Mouse (Mus musculus) forebrain, embryonic 12.5 days (tissue): ENCODE results near the gene Palld. TPM values are rescaled to one million over a fixed set of nuclear protein-coding genes. Genes with fewer than 3 reads are reported as not detected.

Source experiments
- ATAC-seq: fragments of 200-750 bp; cut with Nextera tagmentation; 2 replicates; pipeline ENCODE4 v1.8.0; 2017; ENCODE audit warnings: moderate TSS enrichment; ENCODE audit not compliant: low FRiP score
- H3K27ac ChIP-seq: fragments of 300-500 bp; sonication (generic); 2 replicates; pipeline ENCODE4 v1.5.1; 2016; ENCODE audit warnings: mild to moderate bottlenecking
- H3K27me3 ChIP-seq: fragments of 300-500 bp; sonication (generic); 2 replicates; pipeline ENCODE4 v1.6.1; 2016; ENCODE audit warnings: mild to moderate bottlenecking
- H3K36me3 ChIP-seq: fragments of 300-500 bp; sonication (generic); replicated peaks from 2 replicates; pipeline ENCODE4 v1.6.1; 2016; ENCODE audit warnings: mild to moderate bottlenecking
- H3K4me1 ChIP-seq: fragments of 300-500 bp; sonication (generic); 2 replicates; pipeline ENCODE4 v1.6.1; 2016
- H3K4me2 ChIP-seq: fragments of 300-500 bp; sonication (generic); 2 replicates; pipeline ENCODE4 v1.6.1; 2016; ENCODE audit warnings: mild to moderate bottlenecking, moderate library complexity
- H3K4me3 ChIP-seq: fragments of 300-500 bp; sonication (generic); replicated peaks from 2 replicates; pipeline ENCODE4 v1.5.1; 2016; ENCODE audit warnings: mild to moderate bottlenecking
- H3K9ac ChIP-seq: fragments of 300-500 bp; sonication (generic); 2 replicates; pipeline ENCODE4 v1.6.1; 2016; ENCODE audit warnings: mild to moderate bottlenecking
- H3K9me3 ChIP-seq: fragments of 300-500 bp; sonication (generic); 2 replicates; pipeline ENCODE4 v1.6.1; 2016
- WGBS: fragments of 180-500 bp; shearing (Covaris S2); methylation state at CpG from one replicate; pipeline ENCODE4 v1.1.7; 2016; 5-methylcytosine and 5-hydroxymethylcytosine counted together
- polyA plus RNA-seq: library from polyadenylated mRNA; unstranded; fragments of >200 nt; fragmentation: Nextera tagmentation; extraction: Ambion mirVana; gene quantifications from 2 replicates; pipeline ENCODE4 v1.2.1, GENCODE M21; 2016

The Palld gene
- 53.6 and 56.0 TPM in 2 replicates for polyA plus RNA-seq

DNA sequence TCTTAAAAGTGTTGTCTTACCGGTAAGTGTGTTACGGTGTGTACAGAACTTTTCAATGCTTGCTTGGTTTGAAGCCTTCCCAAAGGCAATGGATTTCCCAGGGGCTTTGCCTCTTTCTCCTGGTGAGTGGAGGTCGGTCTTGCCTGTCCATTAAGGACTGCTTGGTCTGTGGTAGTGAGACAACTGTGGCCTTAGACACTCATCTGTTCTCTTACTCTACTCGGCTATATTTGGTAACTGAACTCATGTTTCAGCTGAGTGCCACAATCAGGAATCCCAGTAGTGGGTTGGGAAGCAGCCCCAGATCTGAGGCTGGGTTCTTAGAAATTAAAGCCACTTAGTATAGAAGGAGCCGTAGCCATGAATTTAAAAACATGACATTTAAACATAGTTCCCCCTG lies at the start of gene Palld:
Palld (minus strand) TSS at position 170 of the 400 bp plus-strand sequence.
- no peaks in the 10 kb centered on the region for H3K9me3 ChIP-seq
- H3K9ac ChIP-seq, result no peak within 1 kb of the TSS
- no peaks in the 10 kb centered on the region for H3K27me3 ChIP-seq
- WGBS, result 89% methylated on average over 5 of the region's 5 CpGs
- H3K4me3 ChIP-seq, result no peak within 1 kb of the TSS
- H3K27ac ChIP-seq, result no peak within 1 kb of the TSS
- H3K4me2 ChIP-seq, result no peak within 1 kb of the TSS
- no peak for ATAC-seq
- no peaks in the 10 kb centered on the region for H3K36me3 ChIP-seq
- H3K4me1 ChIP-seq, result peaks cover 5% of the 10 kb centered on the region; the same call in 1 of the 2 replicates

DNA sequence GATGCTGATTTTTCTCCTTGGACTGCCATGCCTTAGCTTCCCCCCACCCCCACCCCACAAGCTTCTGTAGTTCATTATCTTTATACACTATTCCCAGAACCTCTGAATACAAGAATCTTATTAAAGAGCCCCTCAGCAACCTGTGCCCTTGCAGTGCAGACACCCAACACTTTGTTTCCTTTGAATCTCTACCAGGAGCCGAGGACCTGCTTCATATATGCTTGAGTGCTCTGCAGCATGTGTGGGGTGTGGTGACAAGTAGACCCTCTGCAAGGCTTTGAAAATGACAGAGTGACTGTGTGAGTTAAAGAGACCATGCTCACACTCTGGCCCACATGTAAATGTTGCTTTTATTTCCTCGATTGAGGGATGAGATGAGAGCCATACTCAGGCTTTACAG lies 35.1 kb upstream of the Palld start:
- Histone ChIP-seq H3K4me3 (no peak overlapping the region), H3K9me3 (no peaks in the 10 kb centered on the region), H3K9ac (no peak overlapping the region), H3K27me3 (no peaks in the 10 kb centered on the region), H3K4me1 (peaks cover 11% of the 10 kb centered on the region; the same call in 1 of the 2 replicates), H3K27ac (no peak overlapping the region), H3K36me3 (no peaks in the 10 kb centered on the region), H3K4me2 (no peak overlapping the region)
- peak; percentile 55; the same call in 1 of the 2 replicates for ATAC-seq
- 50% methylated on average over 2 of the region's 2 CpGs for WGBS

DNA sequence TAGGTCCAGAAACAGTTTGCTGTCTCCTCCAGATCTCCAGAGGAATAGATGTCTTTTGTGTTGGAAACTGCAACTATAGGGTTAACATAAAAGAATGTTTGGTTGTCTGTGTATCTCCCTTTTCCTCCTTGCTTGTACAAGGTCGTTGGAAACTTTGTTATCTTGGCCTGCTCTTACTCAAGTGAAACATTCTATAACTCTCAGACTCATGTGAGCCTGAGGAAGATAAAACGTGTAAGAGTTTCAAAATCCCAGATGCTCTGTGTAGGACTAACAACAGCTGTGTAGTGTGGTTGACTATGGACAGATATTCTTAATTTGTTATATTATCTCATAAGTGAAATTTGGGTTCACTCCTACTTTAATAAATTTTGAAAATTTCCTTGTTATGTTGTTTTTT lies 30.8 kb upstream of the Palld start:
- H3K4me1 ChIP-seq, result peaks cover 11% of the 10 kb centered on the region
- no peak overlapping the region for H3K4me3 ChIP-seq
- no peak for ATAC-seq
- H3K9ac ChIP-seq, result no peak overlapping the region
- H3K27me3 ChIP-seq, result 0 out of 2 replicates have a peak, but pooled peaks cover 3% of the 10 kb centered on the region
- no peaks in the 10 kb centered on the region for H3K9me3 ChIP-seq
- WGBS, result 52% methylated on average over 2 of the region's 2 CpGs
- no peak overlapping the region for H3K27ac ChIP-seq
- no peaks in the 10 kb centered on the region for H3K36me3 ChIP-seq
- no peak overlapping the region for H3K4me2 ChIP-seq

GRCm38 (mm10) chr8:61927777-61928494 lies 25.4 kb upstream of the Palld start, which contains the start of gene Ddx60:
Gene Ddx60 (plus strand): TSS chr8:61928087.
- H3K4me1 ChIP-seq, result peaks cover 6% of the 10 kb centered on the region
- H3K36me3 ChIP-seq, result no peaks in the 10 kb centered on the region
- peak within 1 kb of the TSS; percentile 36 for H3K9ac ChIP-seq
- peak within 1 kb of the TSS; percentile 42 for H3K4me3 ChIP-seq
- 12% methylated on average over 22 of the region's 22 CpGs for WGBS
- H3K27ac ChIP-seq, result no peak within 1 kb of the TSS
- H3K27me3 ChIP-seq, result 0 out of 2 replicates have a peak, but pooled peaks cover 6% of the 10 kb centered on the region
- peak within 1 kb of the TSS; percentile 74 for H3K4me2 ChIP-seq
- no peaks in the 10 kb centered on the region for H3K9me3 ChIP-seq
- peak; percentile 60; the same call in 1 of the 2 replicates for ATAC-seq

GRCm38 (mm10) chr8:61924518-61924917 lies 22.0 kb upstream of the Palld start:
- H3K27me3 ChIP-seq, result 0 out of 2 replicates have a peak, but pooled peaks cover 6% of the 10 kb centered on the region
- H3K36me3 ChIP-seq, result no peaks in the 10 kb centered on the region
- H3K4me1 ChIP-seq, result peaks cover 6% of the 10 kb centered on the region
- H3K9ac ChIP-seq, result no peak overlapping the region
- no peak overlapping the region for H3K4me3 ChIP-seq
- no peaks in the 10 kb centered on the region for H3K9me3 ChIP-seq
- H3K4me2 ChIP-seq, result no peak overlapping the region
- no peak for ATAC-seq
- WGBS, result 88% methylated on average over 1 of the region's 1 CpGs
- H3K27ac ChIP-seq, result no peak overlapping the region

GRCm38 (mm10) chr8:61921454-61922054 lies 19.1 kb upstream of the Palld start:
- Histone ChIP-seq H3K9ac (no peak overlapping the region), H3K9me3 (no peaks in the 10 kb centered on the region), H3K4me3 (no peak overlapping the region), H3K4me2 (no peak overlapping the region), H3K27ac (no peak overlapping the region), H3K4me1 (no peaks in the 10 kb centered on the region), H3K27me3 (no peaks in the 10 kb centered on the region), H3K36me3 (no peaks in the 10 kb centered on the region)
- 83% methylated on average over 10 of the region's 10 CpGs for WGBS
- ATAC-seq, result no peak

DNA sequence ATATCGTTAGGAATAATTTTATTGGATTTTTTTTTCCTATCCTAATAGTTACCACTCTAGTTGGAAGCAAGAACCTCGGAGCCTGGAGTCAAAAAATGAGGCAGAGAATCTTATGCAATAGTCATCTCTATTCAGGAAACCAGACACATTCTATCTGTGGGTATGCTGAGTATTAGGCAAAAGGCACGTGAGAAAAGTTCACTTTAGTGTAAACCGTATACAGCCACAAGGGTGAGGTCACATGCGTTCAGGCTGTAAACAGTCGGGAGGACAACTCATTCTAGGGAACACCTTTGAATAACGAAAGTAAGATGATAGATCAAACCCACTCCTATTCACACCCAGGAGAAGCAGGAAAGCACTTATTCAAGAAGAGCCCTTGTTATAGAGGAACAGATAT lies 17.9 kb upstream of the Palld start:
- 86% methylated on average over 7 of the region's 7 CpGs for WGBS
- Histone ChIP-seq H3K9me3 (no peaks in the 10 kb centered on the region), H3K4me1 (no peaks in the 10 kb centered on the region), H3K4me3 (no peak overlapping the region), H3K27ac (no peak overlapping the region), H3K36me3 (no peaks in the 10 kb centered on the region), H3K9ac (no peak overlapping the region), H3K4me2 (no peak overlapping the region), H3K27me3 (no peaks in the 10 kb centered on the region)
- no peak for ATAC-seq

GRCm38 (mm10) chr8:61919145-61919788 lies 16.8 kb upstream of the Palld start:
- Histone ChIP-seq H3K9me3 (no peaks in the 10 kb centered on the region), H3K27ac (no peak overlapping the region), H3K4me3 (no peak overlapping the region), H3K27me3 (no peaks in the 10 kb centered on the region), H3K36me3 (no peaks in the 10 kb centered on the region), H3K4me1 (no peaks in the 10 kb centered on the region), H3K9ac (no peak overlapping the region), H3K4me2 (no peak overlapping the region)
- no peak for ATAC-seq
- 90% methylated on average over 2 of the region's 2 CpGs for WGBS

- no peaks in the 10 kb centered on the region for H3K9me3 ChIP-seq
- H3K36me3 ChIP-seq, result no peaks in the 10 kb centered on the region
- H3K4me1 ChIP-seq, result no peaks in the 10 kb centered on the region
- H3K4me2 ChIP-seq, result no peak overlapping the region
- H3K27me3 ChIP-seq, result no peaks in the 10 kb centered on the region
- no peak overlapping the region for H3K9ac ChIP-seq
- no peak overlapping the region for H3K4me3 ChIP-seq
- no peak overlapping the region for H3K27ac ChIP-seq
- WGBS, result 89% methylated on average over 4 of the region's 4 CpGs
- no peak for ATAC-seq
These were observed 14.8 kb upstream of the Palld start for GRCm38 (mm10) chr8:61917287-61917686.

DNA sequence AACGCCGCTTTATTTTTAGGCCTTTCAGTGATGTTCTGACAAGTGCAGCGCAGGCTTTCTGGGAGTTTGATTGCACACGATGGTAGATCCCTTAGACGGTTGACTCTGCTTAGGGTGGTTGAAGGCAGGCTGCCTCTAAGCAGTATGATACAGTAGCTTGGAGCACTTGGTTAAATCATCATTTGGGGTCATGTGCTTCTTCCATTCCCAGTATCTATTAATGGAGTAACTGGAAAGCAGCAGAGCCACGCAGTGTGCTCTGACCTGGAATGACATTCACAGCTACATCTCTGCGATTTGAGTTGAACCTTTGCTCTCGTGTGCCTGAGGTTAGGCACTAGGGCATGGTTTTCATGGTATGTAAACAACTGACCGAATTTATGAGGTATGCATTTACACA lies 11.5 kb upstream of the Palld start:
- Histone ChIP-seq H3K4me1 (no peaks in the 10 kb centered on the region), H3K36me3 (no peaks in the 10 kb centered on the region), H3K27ac (no peak overlapping the region), H3K9ac (no peak overlapping the region), H3K9me3 (no peaks in the 10 kb centered on the region), H3K27me3 (no peaks in the 10 kb centered on the region), H3K4me3 (no peak overlapping the region), H3K4me2 (no peak overlapping the region)
- ATAC-seq, result no peak
- 88% methylated on average over 9 of the region's 9 CpGs for WGBS

GRCm38 (mm10) chr8:61912817-61913216 lies 10.3 kb upstream of the Palld start:
- Histone ChIP-seq H3K4me3 (no peak overlapping the region), H3K4me1 (no peaks in the 10 kb centered on the region), H3K9ac (no peak overlapping the region), H3K27me3 (no peaks in the 10 kb centered on the region), H3K36me3 (no peaks in the 10 kb centered on the region), H3K9me3 (no peaks in the 10 kb centered on the region), H3K27ac (no peak overlapping the region), H3K4me2 (no peak overlapping the region)
- ATAC-seq, result no peak
- 94% methylated on average over 5 of the region's 5 CpGs for WGBS

GRCm38 (mm10) chr8:61909313-61909712 lies 6.8 kb upstream of the Palld start:
- no peaks in the 10 kb centered on the region for H3K36me3 ChIP-seq
- no peaks in the 10 kb centered on the region for H3K27me3 ChIP-seq
- ATAC-seq, result no peak
- H3K4me1 ChIP-seq, result no peaks in the 10 kb centered on the region
- no peak overlapping the region for H3K4me3 ChIP-seq
- H3K27ac ChIP-seq, result no peak overlapping the region
- H3K9me3 ChIP-seq, result no peaks in the 10 kb centered on the region
- H3K9ac ChIP-seq, result no peak overlapping the region
- no peak overlapping the region for H3K4me2 ChIP-seq
- 92% methylated on average over 3 of the region's 3 CpGs for WGBS
